Mouse (Mus musculus) embryonic facial prominence, embryonic 12.5 days (tissue): ENCODE data around the gene Ccdc152. TPM values are rescaled to one million over a fixed set of nuclear protein-coding genes. Genes with fewer than 3 reads are reported as not detected.

ENCODE experiments used
- ATAC-seq: fragments of 200-750 bp; cut with Nextera tagmentation; 2 replicates; pipeline ENCODE4 v1.8.0; 2017; ENCODE audit not compliant: insufficient number of reproducible peaks, insufficient read depth, low FRiP score, low TSS enrichment
- H3K27ac ChIP-seq: fragments of 300-500 bp; sonication (generic); 2 replicates; pipeline ENCODE4 v1.5.1; 2016; ENCODE audit warnings: mild to moderate bottlenecking
- H3K27me3 ChIP-seq: fragments of 300-500 bp; sonication (generic); 2 replicates; pipeline ENCODE4 v1.6.1; 2016; ENCODE audit warnings: mild to moderate bottlenecking, moderate library complexity
- H3K36me3 ChIP-seq: fragments of 300-500 bp; sonication (generic); 2 replicates; pipeline ENCODE4 v1.6.1; 2016; ENCODE audit warnings: mild to moderate bottlenecking
- H3K4me1 ChIP-seq: fragments of 300-500 bp; sonication (generic); 2 replicates; pipeline ENCODE4 v1.6.1; 2016
- H3K4me2 ChIP-seq: fragments of 300-500 bp; sonication (generic); replicated peaks from 2 replicates; pipeline ENCODE4 v1.6.1; 2016; ENCODE audit warnings: mild to moderate bottlenecking, moderate library complexity
- H3K4me3 ChIP-seq: fragments of 300-500 bp; sonication (generic); 2 replicates; pipeline ENCODE4 v1.5.1; 2016; ENCODE audit warnings: mild to moderate bottlenecking
- H3K9ac ChIP-seq: fragments of 300-500 bp; sonication (generic); 2 replicates; pipeline ENCODE4 v1.6.1; 2016; ENCODE audit warnings: mild to moderate bottlenecking, moderate library complexity
- H3K9me3 ChIP-seq: fragments of 300-500 bp; sonication (generic); 2 replicates; pipeline ENCODE4 v1.6.1; 2016; ENCODE audit warnings: mild to moderate bottlenecking, moderate library complexity
- WGBS: fragments of 180-500 bp; shearing (Covaris S2); methylation state at CpG from one replicate; pipeline ENCODE4 v1.1.7; 2016; 5-methylcytosine and 5-hydroxymethylcytosine counted together
- polyA plus RNA-seq: library from polyadenylated mRNA; unstranded; fragments of >200 nt; fragmentation: Nextera tagmentation; extraction: Ambion mirVana; gene quantifications from 2 replicates; pipeline ENCODE4 v1.2.1, GENCODE M21; 2016

The Ccdc152 gene
- polyA plus RNA-seq, 1 experiment from 2014 or later: not detected

- Histone ChIP-seq H3K4me1 (no peaks in the 10 kb centered on the region), H3K4me2 (no peak overlapping the region), H3K4me3 (no peak overlapping the region), H3K27me3 (no peaks in the 10 kb centered on the region), H3K36me3 (no peaks in the 10 kb centered on the region), H3K9ac (no peak overlapping the region), H3K27ac (no peak overlapping the region), H3K9me3 (no peaks in the 10 kb centered on the region)
- no peak for ATAC-seq
Measured at GRCm38 (mm10) chr15:3312937-3313336, 9.6 kb upstream of the Ccdc152 start.

DNA sequence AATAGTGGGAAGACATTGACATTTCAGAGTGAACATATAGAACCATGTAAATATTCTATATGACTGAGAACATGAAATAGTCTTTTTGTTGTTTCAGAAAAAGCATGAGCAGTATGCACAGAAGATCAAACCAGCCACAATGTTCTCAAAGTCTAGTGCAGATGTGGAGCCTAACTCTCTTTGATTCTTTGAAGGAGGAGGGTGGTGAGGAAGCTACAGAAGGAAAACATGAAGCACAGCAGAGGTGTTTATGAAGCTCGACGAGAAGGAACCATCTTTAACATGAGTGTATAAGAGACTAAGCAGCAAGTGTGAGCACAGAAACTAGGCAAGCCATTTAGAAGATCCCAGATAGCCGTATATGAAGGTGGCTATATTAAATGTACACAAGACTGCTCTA is 6.5 kb upstream of the Ccdc152 start:
- Histone ChIP-seq H3K27ac (no peak overlapping the region), H3K36me3 (no peaks in the 10 kb centered on the region), H3K27me3 (no peaks in the 10 kb centered on the region), H3K9me3 (no peaks in the 10 kb centered on the region), H3K9ac (no peak overlapping the region), H3K4me1 (no peaks in the 10 kb centered on the region), H3K4me3 (no peak overlapping the region), H3K4me2 (no peak overlapping the region)
- no peak for ATAC-seq
- WGBS: 90% methylated on average over 3 of the region's 3 CpGs

GRCm38 (mm10) chr15:3300361-3301100 is 2.8 kb downstream of the Ccdc152 start:
- H3K9ac ChIP-seq: no peak overlapping the region
- no peaks in the 10 kb centered on the region for H3K4me1 ChIP-seq
- WGBS: 74% methylated on average over 4 of the region's 4 CpGs
- no peaks in the 10 kb centered on the region for H3K9me3 ChIP-seq
- no peak overlapping the region for H3K4me2 ChIP-seq
- no peak overlapping the region for H3K27ac ChIP-seq
- H3K27me3 ChIP-seq: no peaks in the 10 kb centered on the region
- H3K36me3 ChIP-seq: no peaks in the 10 kb centered on the region
- H3K4me3 ChIP-seq: no peak overlapping the region
- no peak for ATAC-seq

- Histone ChIP-seq H3K36me3 (no peaks in the 10 kb centered on the region), H3K27ac (no peak overlapping the region), H3K4me3 (no peak overlapping the region), H3K4me1 (no peaks in the 10 kb centered on the region), H3K9ac (no peak overlapping the region), H3K9me3 (no peaks in the 10 kb centered on the region), H3K27me3 (no peaks in the 10 kb centered on the region), H3K4me2 (no peak overlapping the region)
- 81% methylated on average over 8 of the region's 8 CpGs for WGBS
- ATAC-seq: no peak
Measured at GRCm38 (mm10) chr15:3297615-3298014, 5.7 kb downstream of the Ccdc152 start.

- no peak overlapping the region for H3K9ac ChIP-seq
- H3K9me3 ChIP-seq: no peaks in the 10 kb centered on the region
- H3K4me3 ChIP-seq: no peak overlapping the region
- no peak for ATAC-seq
- 66% methylated on average over 1 of the region's 1 CpGs for WGBS
- no peaks in the 10 kb centered on the region for H3K36me3 ChIP-seq
- H3K27me3 ChIP-seq: no peaks in the 10 kb centered on the region
- no peak overlapping the region for H3K4me2 ChIP-seq
- H3K4me1 ChIP-seq: no peaks in the 10 kb centered on the region
- H3K27ac ChIP-seq: no peak overlapping the region
Measured at GRCm38 (mm10) chr15:3295986-3296385, 7.3 kb downstream of the Ccdc152 start.

DNA sequence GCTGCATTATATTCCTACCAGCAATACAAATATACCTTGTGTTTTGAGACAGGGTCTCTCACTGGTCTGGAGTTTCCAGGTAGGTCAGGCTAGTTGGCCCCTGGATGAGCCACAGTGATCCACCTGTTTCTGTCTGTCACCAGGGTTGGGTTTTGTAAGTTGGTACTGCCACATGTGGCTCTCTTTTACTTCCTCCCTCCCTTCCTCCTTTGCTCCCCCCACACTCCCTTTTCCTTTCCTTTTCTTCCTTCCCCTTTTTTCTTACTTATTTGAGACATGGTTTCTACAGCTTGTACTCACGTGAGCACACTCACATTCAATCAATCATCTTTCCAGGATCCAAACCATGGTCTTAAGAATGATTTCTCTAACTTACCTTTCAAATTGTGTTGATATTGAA is 9.8 kb downstream of the Ccdc152 start:
- Histone ChIP-seq H3K27me3 (no peaks in the 10 kb centered on the region), H3K9ac (no peak overlapping the region), H3K4me3 (no peak overlapping the region), H3K4me2 (no peak overlapping the region), H3K4me1 (no peaks in the 10 kb centered on the region), H3K9me3 (no peaks in the 10 kb centered on the region), H3K36me3 (no peaks in the 10 kb centered on the region), H3K27ac (no peak overlapping the region)
- ATAC-seq: no peak
- WGBS: 62% methylated on average over 1 of the region's 1 CpGs

DNA sequence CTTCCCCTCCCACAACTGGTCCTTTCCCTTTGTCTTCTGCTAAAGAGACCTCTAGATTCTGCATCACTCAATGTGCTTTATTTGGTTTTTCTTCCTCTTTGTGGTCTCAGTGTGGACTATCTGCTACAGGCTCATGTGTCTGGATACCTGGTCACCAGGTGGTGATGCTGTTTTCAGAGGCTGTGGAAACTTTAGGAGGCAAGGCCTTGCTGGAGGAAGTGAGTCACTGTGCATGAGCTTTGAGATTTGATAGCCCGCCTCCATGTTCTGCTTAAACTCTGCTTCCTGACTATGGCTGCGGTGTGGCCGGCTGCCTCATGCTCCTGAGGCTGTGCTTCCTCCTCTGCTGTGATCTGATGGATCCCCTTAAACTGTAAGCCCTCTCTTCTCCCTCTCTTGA is 12.9 kb downstream of the Ccdc152 start:
- Histone ChIP-seq H3K4me3 (no peak overlapping the region), H3K36me3 (no peaks in the 10 kb centered on the region), H3K9me3 (no peaks in the 10 kb centered on the region), H3K27me3 (no peaks in the 10 kb centered on the region), H3K4me1 (no peaks in the 10 kb centered on the region), H3K9ac (no peak overlapping the region), H3K4me2 (no peak overlapping the region), H3K27ac (no peak overlapping the region)
- no peak for ATAC-seq
- WGBS: 72% methylated on average over 3 of the region's 3 CpGs

GRCm38 (mm10) chr15:3286032-3286431 is 17.3 kb downstream of the Ccdc152 start:
- H3K4me1 ChIP-seq: no peaks in the 10 kb centered on the region
- no peak for ATAC-seq
- no peaks in the 10 kb centered on the region for H3K9me3 ChIP-seq
- H3K27ac ChIP-seq: no peak overlapping the region
- H3K36me3 ChIP-seq: no peaks in the 10 kb centered on the region
- no peak overlapping the region for H3K4me2 ChIP-seq
- no peaks in the 10 kb centered on the region for H3K27me3 ChIP-seq
- H3K4me3 ChIP-seq: no peak overlapping the region
- no peak overlapping the region for H3K9ac ChIP-seq

DNA sequence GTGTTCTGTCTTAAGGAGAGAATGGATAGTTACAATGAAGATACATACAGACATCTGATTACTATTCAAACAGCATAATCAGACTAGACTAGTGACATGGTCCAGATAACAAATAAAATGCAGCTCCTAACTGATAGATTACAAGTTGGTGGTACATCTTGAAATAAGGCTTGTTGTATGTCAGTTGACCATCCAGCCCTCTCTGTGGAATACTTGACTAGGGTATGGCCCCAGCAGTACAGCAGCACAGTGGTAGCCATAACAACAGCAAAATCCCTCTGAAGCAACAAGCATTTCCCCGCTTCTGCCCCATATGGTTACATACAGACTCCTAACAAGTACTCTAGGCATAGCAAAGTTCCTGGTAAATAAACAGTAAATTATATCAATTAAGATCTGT is 21.6 kb downstream of the Ccdc152 start:
- no peak overlapping the region for H3K9ac ChIP-seq
- 74% methylated on average over 1 of the region's 1 CpGs for WGBS
- no peak overlapping the region for H3K4me3 ChIP-seq
- no peaks in the 10 kb centered on the region for H3K4me1 ChIP-seq
- no peak overlapping the region for H3K4me2 ChIP-seq
- no peaks in the 10 kb centered on the region for H3K9me3 ChIP-seq
- H3K27me3 ChIP-seq: no peaks in the 10 kb centered on the region
- ATAC-seq: no peak
- no peak overlapping the region for H3K27ac ChIP-seq
- peaks cover 5% of the 10 kb centered on the region; the same call in 1 of the 2 replicates for H3K36me3 ChIP-seq

DNA sequence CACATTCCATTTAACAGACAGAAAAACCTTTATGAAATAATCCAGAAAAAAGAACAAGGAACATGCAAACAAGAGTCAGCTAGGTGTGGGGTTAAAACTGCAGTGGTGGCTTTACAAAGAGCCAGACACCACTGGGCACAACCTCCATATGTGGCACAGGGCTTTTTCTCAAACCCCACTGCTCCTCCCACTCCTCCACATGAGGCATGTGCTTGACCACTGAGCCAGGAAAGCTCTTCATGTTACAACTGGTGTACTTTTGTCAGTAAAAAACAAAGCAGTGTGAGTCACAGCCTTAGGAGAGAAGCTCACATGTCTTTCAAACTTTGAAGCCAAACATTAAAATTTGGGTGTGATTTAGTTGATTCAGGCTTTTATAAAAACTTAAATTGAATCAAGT is 22.1 kb downstream of the Ccdc152 start:
- Histone ChIP-seq H3K9me3 (no peaks in the 10 kb centered on the region), H3K4me2 (no peak overlapping the region)
- ATAC-seq: no peak

DNA sequence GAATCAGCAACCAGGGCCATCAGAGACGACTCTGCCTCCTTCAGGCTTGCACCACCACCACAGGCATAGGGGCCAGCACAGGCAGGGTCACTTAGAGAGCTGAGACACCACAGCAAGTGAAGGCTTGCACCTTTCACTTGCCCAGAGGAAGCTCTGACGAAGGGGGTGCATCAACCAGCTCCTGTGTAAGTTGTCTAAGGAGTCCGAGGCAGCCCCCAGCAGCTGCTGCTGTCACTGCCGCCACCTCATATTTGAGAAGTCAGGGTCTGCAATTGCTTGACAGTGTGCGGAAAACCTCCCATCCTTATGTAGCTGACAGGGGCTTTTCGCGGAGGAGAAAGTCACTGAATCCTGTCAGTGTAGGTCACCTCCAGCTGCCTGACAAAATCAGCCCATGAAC is 24.1 kb downstream of the Ccdc152 start:
- H3K9me3 ChIP-seq: no peaks in the 10 kb centered on the region
- H3K4me3 ChIP-seq: no peak overlapping the region
- H3K9ac ChIP-seq: no peak overlapping the region
- H3K4me1 ChIP-seq: no peaks in the 10 kb centered on the region
- H3K27me3 ChIP-seq: no peaks in the 10 kb centered on the region
- H3K4me2 ChIP-seq: no peak overlapping the region
- WGBS: 77% methylated on average over 7 of the region's 7 CpGs
- H3K36me3 ChIP-seq: peaks cover 5% of the 10 kb centered on the region; the same call in 1 of the 2 replicates
- ATAC-seq: no peak
- H3K27ac ChIP-seq: no peak overlapping the region

More for the DNA sequence above, 22.1 kb downstream of the Ccdc152 start:
- Histone ChIP-seq H3K36me3 (peaks cover 5% of the 10 kb centered on the region; the same call in 1 of the 2 replicates), H3K4me3 (no peak overlapping the region), H3K27me3 (no peaks in the 10 kb centered on the region), H3K27ac (no peak overlapping the region), H3K4me1 (no peaks in the 10 kb centered on the region), H3K9ac (no peak overlapping the region)

GRCm38 (mm10) chr15:3277391-3277790 is 25.9 kb downstream of the Ccdc152 start:
- WGBS: 92% methylated on average over 2 of the region's 2 CpGs
- ATAC-seq: no peak

More at GRCm38 (mm10) chr15:3277391-3277790, 25.9 kb downstream of the Ccdc152 start:
- H3K27me3 ChIP-seq: no peaks in the 10 kb centered on the region
- no peak overlapping the region for H3K27ac ChIP-seq
- H3K4me3 ChIP-seq: no peak overlapping the region
- H3K4me1 ChIP-seq: no peaks in the 10 kb centered on the region
- H3K36me3 ChIP-seq: peaks cover 5% of the 10 kb centered on the region; the same call in 1 of the 2 replicates
- no peak overlapping the region for H3K4me2 ChIP-seq
- no peaks in the 10 kb centered on the region for H3K9me3 ChIP-seq
- H3K9ac ChIP-seq: no peak overlapping the region
